Mouse (Mus musculus) hindbrain, embryonic 14.5 days (tissue): ENCODE results near the gene Carf. TPM values are rescaled to one million over a fixed set of nuclear protein-coding genes. Genes with fewer than 3 reads are reported as not detected.

Source experiments
- ATAC-seq: fragments of 200-750 bp; cut with Nextera tagmentation; 2 replicates; pipeline ENCODE4 v1.8.0; 2017; ENCODE audit warnings: moderate number of reproducible peaks, mild to moderate bottlenecking, moderate TSS enrichment, moderate library complexity; ENCODE audit not compliant: low FRiP score
- DNase-seq: peaks from one replicate; pipeline ENCODE4 v3.0.0-alpha.2; 2015; ENCODE audit warnings: low spot score
- H3K27ac ChIP-seq: fragments of 300-500 bp; sonication (generic); 2 replicates; pipeline ENCODE4 v1.5.1; 2014; ENCODE audit warnings: mild to moderate bottlenecking, moderate library complexity
- H3K27me3 ChIP-seq: fragments of 300-500 bp; sonication (generic); 2 replicates; pipeline ENCODE4 v1.6.1; 2014; ENCODE audit warnings: mild to moderate bottlenecking, low read length, mixed read lengths; ENCODE audit not compliant: control insufficient read depth, insufficient read depth
- H3K36me3 ChIP-seq: fragments of 300-500 bp; sonication (generic); replicated peaks from 2 replicates; pipeline ENCODE4 v1.6.1; 2014; ENCODE audit not compliant: control insufficient read depth, insufficient read depth
- H3K4me1 ChIP-seq: fragments of 300-500 bp; sonication (generic); replicated peaks from 2 replicates; pipeline ENCODE4 v1.6.1; 2014; ENCODE audit warnings: antibody characterized with exemption, low read length, mixed read lengths; ENCODE audit not compliant: control insufficient read depth, insufficient read depth
- H3K4me2 ChIP-seq: fragments of 300-500 bp; sonication (generic); replicated peaks from 2 replicates; pipeline ENCODE4 v1.6.1; 2014; ENCODE audit warnings: mild to moderate bottlenecking, moderate library complexity
- H3K4me3 ChIP-seq: fragments of 300-500 bp; sonication (generic); replicated peaks from 2 replicates; pipeline ENCODE4 v1.5.1; 2014; ENCODE audit warnings: mild to moderate bottlenecking, low read length
- H3K9ac ChIP-seq: fragments of 300-500 bp; sonication (generic); 2 replicates; pipeline ENCODE4 v1.6.1; 2014
- H3K9me3 ChIP-seq: fragments of 300-500 bp; sonication (generic); 2 replicates; pipeline ENCODE4 v1.6.1; 2016; ENCODE audit warnings: low read length; ENCODE audit not compliant: control insufficient read depth
- WGBS: fragments of 180-500 bp; shearing (Covaris S2); extraction: QIAGEN DNeasy Blood & Tissue Kit; methylation state at CpG from one replicate; pipeline ENCODE4 v1.1.7; 2014; 5-methylcytosine and 5-hydroxymethylcytosine counted together
- polyA plus RNA-seq: library from polyadenylated mRNA; unstranded; fragments of >200 nt; fragmentation: Nextera tagmentation; extraction: Ambion mirVana; gene quantifications from 2 replicates; pipeline ENCODE4 v1.2.1, GENCODE M21; 2014

The Carf gene
- polyA plus RNA-seq, 1 experiment from 2014 or later: 9.1 TPM

- no peak for DNase-seq
- no peaks in the 10 kb centered on the region for H3K27me3 ChIP-seq
- H3K4me3 ChIP-seq: peak overlapping the region; percentile 61
- peaks cover 14% of the 10 kb centered on the region for H3K4me1 ChIP-seq
- H3K4me2 ChIP-seq: peak overlapping the region; percentile 73
- no peaks in the 10 kb centered on the region for H3K9me3 ChIP-seq
- peak overlapping the region; percentile 81 for H3K9ac ChIP-seq
- 13% methylated on average over 9 of the region's 9 CpGs for WGBS
- H3K36me3 ChIP-seq: peaks cover 5% of the 10 kb centered on the region
- no peak for ATAC-seq
- peak overlapping the region; percentile 98 for H3K27ac ChIP-seq
Observed at GRCm38 (mm10) chr1:60098839-60099238, 792 bp downstream of the Carf start.

- Histone ChIP-seq H3K9me3 (no peaks in the 10 kb centered on the region), H3K27ac (no peak overlapping the region), H3K4me2 (no peak overlapping the region), H3K4me3 (no peak overlapping the region), H3K4me1 (no peaks in the 10 kb centered on the region), H3K9ac (no peak overlapping the region), H3K27me3 (no peaks in the 10 kb centered on the region), H3K36me3 (peaks cover 30% of the 10 kb centered on the region)
- ATAC-seq: no peak
- 95% methylated on average over 1 of the region's 1 CpGs for WGBS
- no peak for DNase-seq
Observed at GRCm38 (mm10) chr1:60104582-60104981, 6.5 kb downstream of the Carf start.

GRCm38 (mm10) chr1:60117721-60118455 lies 19.8 kb downstream of the Carf start:
- ATAC-seq (no peak), DNase-seq (no peak)
- Histone ChIP-seq H3K36me3 (peaks cover 12% of the 10 kb centered on the region), H3K9ac (no peak overlapping the region), H3K27ac (no peak overlapping the region), H3K4me1 (no peaks in the 10 kb centered on the region), H3K27me3 (no peaks in the 10 kb centered on the region), H3K4me2 (no peak overlapping the region), H3K9me3 (0 out of 2 replicates have a peak, but pooled peaks cover 4% of the 10 kb centered on the region), H3K4me3 (no peak overlapping the region)
- WGBS: 88% methylated on average over 7 of the region's 7 CpGs

DNA sequence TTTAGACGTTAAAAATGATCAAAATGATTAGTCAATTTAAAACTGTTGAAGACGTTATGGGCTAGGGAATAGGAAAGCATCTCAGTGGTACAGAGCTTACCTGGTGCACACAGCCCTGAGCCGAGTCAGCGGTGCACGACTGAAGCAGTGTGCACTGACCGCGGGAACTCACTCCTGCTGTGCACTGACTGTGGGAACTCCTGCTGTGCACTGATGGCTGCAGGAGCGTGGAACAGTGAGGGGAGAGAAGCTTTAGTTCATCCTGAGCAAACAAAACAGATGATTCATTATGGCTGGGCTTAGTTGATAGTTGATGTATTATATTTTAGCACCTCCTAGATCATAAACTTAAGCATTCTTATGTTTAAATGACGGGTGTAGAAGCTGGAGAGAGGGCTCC lies 39.3 kb downstream of the Carf start:
- H3K4me1 ChIP-seq: no peaks in the 10 kb centered on the region
- H3K4me3 ChIP-seq: no peak overlapping the region
- H3K27ac ChIP-seq: no peak overlapping the region
- H3K9me3 ChIP-seq: no peaks in the 10 kb centered on the region
- H3K9ac ChIP-seq: no peak overlapping the region
- WGBS: 40% methylated on average over 9 of the region's 9 CpGs
- peaks cover 8% of the 10 kb centered on the region for H3K36me3 ChIP-seq
- no peak for ATAC-seq
- no peak overlapping the region for H3K4me2 ChIP-seq
- no peaks in the 10 kb centered on the region for H3K27me3 ChIP-seq
- no peak for DNase-seq

DNA sequence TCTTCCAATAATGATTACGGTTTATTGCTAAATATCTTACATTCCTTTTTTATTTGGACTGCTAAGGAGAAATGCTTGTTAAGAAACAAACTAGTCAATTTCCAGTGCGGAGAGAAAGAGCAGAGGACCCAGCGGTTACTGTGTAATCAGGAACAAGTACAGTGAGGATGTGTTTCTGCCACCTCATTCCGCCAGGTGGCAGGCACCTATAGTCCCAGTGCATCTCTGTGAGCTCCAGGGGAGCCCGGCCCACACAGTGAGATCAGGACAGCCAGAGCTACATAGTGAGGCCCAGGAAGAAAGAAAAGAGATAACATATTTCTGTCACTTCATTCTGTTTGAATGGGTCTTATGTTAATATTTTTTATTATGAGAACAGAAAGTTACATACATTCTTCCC lies 54.7 kb downstream of the Carf start:
- Histone ChIP-seq H3K27me3 (no peaks in the 10 kb centered on the region), H3K36me3 (peaks cover 7% of the 10 kb centered on the region), H3K27ac (no peak overlapping the region), H3K9me3 (no peaks in the 10 kb centered on the region), H3K4me1 (no peaks in the 10 kb centered on the region), H3K9ac (no peak overlapping the region), H3K4me3 (no peak overlapping the region), H3K4me2 (no peak overlapping the region)
- WGBS: 72% methylated on average over 5 of the region's 5 CpGs
- no peak for DNase-seq
- no peak for ATAC-seq

DNA sequence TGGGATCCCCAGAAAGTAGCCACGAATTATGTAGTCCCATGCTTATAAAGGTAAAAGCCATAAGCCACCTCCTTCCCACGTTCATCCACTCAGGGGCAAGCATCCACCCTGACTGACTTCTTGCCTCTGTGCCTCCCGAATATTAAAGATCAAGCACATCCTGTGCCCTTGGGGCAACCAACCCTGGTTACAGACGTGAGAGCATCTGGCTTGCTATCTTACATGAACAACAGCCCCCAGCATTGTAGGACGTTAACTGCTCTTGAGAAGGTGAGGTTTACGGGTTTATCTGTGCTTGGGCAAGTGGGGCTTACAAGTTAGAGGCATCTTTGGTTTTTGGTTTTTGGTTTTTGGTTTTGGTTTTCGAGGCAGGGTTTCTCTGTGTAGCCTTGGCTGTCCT lies 58.6 kb downstream of the Carf start:
- no peak for DNase-seq
- Histone ChIP-seq H3K4me3 (no peak overlapping the region), H3K9me3 (no peaks in the 10 kb centered on the region), H3K27me3 (no peaks in the 10 kb centered on the region), H3K27ac (no peak overlapping the region), H3K4me2 (no peak overlapping the region), H3K4me1 (no peaks in the 10 kb centered on the region), H3K9ac (no peak overlapping the region), H3K36me3 (no peaks in the 10 kb centered on the region)
- WGBS: 85% methylated on average over 7 of the region's 7 CpGs
- ATAC-seq: no peak

GRCm38 (mm10) chr1:60158411-60158810 lies 60.4 kb downstream of the Carf start:
- Histone ChIP-seq H3K4me2 (no peak overlapping the region), H3K4me3 (no peak overlapping the region), H3K4me1 (no peaks in the 10 kb centered on the region), H3K36me3 (no peaks in the 10 kb centered on the region), H3K27ac (no peak overlapping the region), H3K9ac (no peak overlapping the region), H3K9me3 (no peaks in the 10 kb centered on the region), H3K27me3 (no peaks in the 10 kb centered on the region)
- 67% methylated on average over 3 of the region's 3 CpGs for WGBS
- ATAC-seq: no peak
- DNase-seq: no peak

- Histone ChIP-seq H3K4me3 (no peak overlapping the region), H3K9me3 (no peaks in the 10 kb centered on the region), H3K4me1 (no peaks in the 10 kb centered on the region), H3K27ac (no peak overlapping the region), H3K9ac (no peak overlapping the region), H3K27me3 (no peaks in the 10 kb centered on the region), H3K4me2 (no peak overlapping the region), H3K36me3 (no peaks in the 10 kb centered on the region)
- WGBS: 95% methylated on average over 3 of the region's 3 CpGs
- ATAC-seq: no peak
- DNase-seq: no peak
Observed at GRCm38 (mm10) chr1:60163676-60164075, 65.6 kb downstream of the Carf start.

GRCm38 (mm10) chr1:60169626-60170025 lies 71.6 kb downstream of the Carf start:
- 78% methylated on average over 2 of the region's 2 CpGs for WGBS

DNA sequence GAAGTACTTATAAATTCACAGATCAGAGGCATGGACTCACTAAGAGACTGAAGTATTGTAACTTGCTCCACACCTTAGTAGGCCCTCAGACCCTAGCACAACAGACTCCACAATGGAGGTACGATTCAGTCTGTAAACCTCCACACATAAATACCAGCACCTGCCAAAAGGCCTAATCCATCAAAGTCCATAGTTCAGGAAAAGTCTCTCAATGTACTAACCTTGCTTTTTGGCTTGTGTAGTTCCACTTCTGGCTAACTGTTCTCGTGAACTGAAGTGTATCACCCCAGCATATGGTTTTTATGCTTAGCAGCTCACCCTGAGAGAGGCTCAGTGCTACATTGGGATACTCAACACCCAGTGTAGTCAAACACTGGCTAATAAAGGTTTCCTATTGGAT lies 72.2 kb downstream of the Carf start:
- Histone ChIP-seq H3K4me2 (no peak overlapping the region), H3K4me1 (no peaks in the 10 kb centered on the region), H3K9me3 (no peaks in the 10 kb centered on the region), H3K27ac (no peak overlapping the region), H3K36me3 (no peaks in the 10 kb centered on the region), H3K4me3 (no peak overlapping the region), H3K27me3 (no peaks in the 10 kb centered on the region), H3K9ac (no peak overlapping the region)
- WGBS: 75% methylated on average over 2 of the region's 2 CpGs
- ATAC-seq: no peak
- no peak for DNase-seq

More at GRCm38 (mm10) chr1:60169626-60170025, 71.6 kb downstream of the Carf start:
- Histone ChIP-seq H3K27ac (no peak overlapping the region), H3K4me3 (no peak overlapping the region), H3K9me3 (no peaks in the 10 kb centered on the region), H3K27me3 (no peaks in the 10 kb centered on the region), H3K4me1 (no peaks in the 10 kb centered on the region), H3K36me3 (no peaks in the 10 kb centered on the region), H3K4me2 (no peak overlapping the region), H3K9ac (no peak overlapping the region)
- no peak for DNase-seq
- ATAC-seq: no peak
